Mouse (Mus musculus) forebrain, embryonic 11.5 days (tissue): ENCODE measurements around the gene Vps37b. TPM values are rescaled to one million over a fixed set of nuclear protein-coding genes. Genes with fewer than 3 reads are reported as not detected.

Experiments
- ATAC-seq: fragments of 200-750 bp; cut with Nextera tagmentation; replicated peaks from 2 replicates; pipeline ENCODE4 v1.8.0; 2017; ENCODE audit warnings: moderate TSS enrichment; ENCODE audit not compliant: low FRiP score
- DNase-seq: peaks from one replicate; pipeline ENCODE4 v3.0.0-alpha.2; 2017; ENCODE audit warnings: low spot score
- H3K27ac ChIP-seq: fragments of 300-500 bp; sonication (generic); 2 replicates; pipeline ENCODE4 v1.5.1; 2014; ENCODE audit warnings: low read depth, low read length
- H3K27me3 ChIP-seq: fragments of 300-500 bp; sonication (generic); 2 replicates; pipeline ENCODE4 v1.6.1; 2014; ENCODE audit warnings: mild to moderate bottlenecking, low read length, mixed read lengths; ENCODE audit not compliant: control insufficient read depth, insufficient read depth
- H3K36me3 ChIP-seq: fragments of 300-500 bp; sonication (generic); 2 replicates; pipeline ENCODE4 v1.6.1; 2014; ENCODE audit warnings: mild to moderate bottlenecking, low read length, moderate library complexity, mixed read lengths; ENCODE audit not compliant: control insufficient read depth, insufficient read depth
- H3K4me1 ChIP-seq: fragments of 300-500 bp; sonication (generic); replicated peaks from 2 replicates; pipeline ENCODE4 v1.6.1; 2014; ENCODE audit warnings: low read length, mixed read lengths; ENCODE audit not compliant: control insufficient read depth, insufficient read depth
- H3K4me2 ChIP-seq: fragments of 300-500 bp; sonication (generic); 2 replicates; pipeline ENCODE4 v1.6.1; 2014; ENCODE audit warnings: low read depth, mild to moderate bottlenecking, low read length, moderate library complexity, mixed read lengths; ENCODE audit not compliant: severe bottlenecking
- H3K4me3 ChIP-seq: fragments of 300-500 bp; sonication (generic); 2 replicates; pipeline ENCODE4 v1.5.1; 2014; ENCODE audit warnings: low read depth, low read length
- H3K9ac ChIP-seq: fragments of 300-500 bp; sonication (generic); 2 replicates; pipeline ENCODE4 v1.6.1; 2014; ENCODE audit warnings: low read length
- H3K9me3 ChIP-seq: fragments of 300-500 bp; sonication (generic); 2 replicates; pipeline ENCODE4 v1.6.1; 2016; ENCODE audit warnings: low read length, mixed read lengths; ENCODE audit not compliant: control insufficient read depth
- WGBS: fragments of 180-500 bp; shearing (Covaris S2); extraction: QIAGEN DNeasy Blood & Tissue Kit; methylation state at CpG from one replicate; pipeline ENCODE4 v1.1.7; 2014; 5-methylcytosine and 5-hydroxymethylcytosine counted together
- polyA plus RNA-seq: library from polyadenylated mRNA; unstranded; fragments of >200 nt; fragmentation: Nextera tagmentation; extraction: Ambion mirVana; gene quantifications from 2 replicates; pipeline ENCODE4 v1.2.1, GENCODE M21; 2014

The Vps37b gene
- polyA plus RNA-seq, 1 experiment from 2014 or later = 60.2 TPM

GRCm38 (mm10) chr5:124051899-124052491 lies 19.9 kb upstream of the Vps37b start:
- Histone ChIP-seq H3K4me1 (0 out of 2 replicates have a peak, but pooled peaks cover 2% of the 10 kb centered on the region), H3K27ac (no peak overlapping the region), H3K4me3 (no peak overlapping the region), H3K4me2 (no peak overlapping the region), H3K9me3 (no peaks in the 10 kb centered on the region), H3K27me3 (no peaks in the 10 kb centered on the region), H3K9ac (no peak overlapping the region), H3K36me3 (no peaks in the 10 kb centered on the region)
- ATAC-seq (no peak; the same call in 1 of the 2 replicates), DNase-seq (no peak)
- 85% methylated on average over 11 of the region's 11 CpGs for WGBS

DNA sequence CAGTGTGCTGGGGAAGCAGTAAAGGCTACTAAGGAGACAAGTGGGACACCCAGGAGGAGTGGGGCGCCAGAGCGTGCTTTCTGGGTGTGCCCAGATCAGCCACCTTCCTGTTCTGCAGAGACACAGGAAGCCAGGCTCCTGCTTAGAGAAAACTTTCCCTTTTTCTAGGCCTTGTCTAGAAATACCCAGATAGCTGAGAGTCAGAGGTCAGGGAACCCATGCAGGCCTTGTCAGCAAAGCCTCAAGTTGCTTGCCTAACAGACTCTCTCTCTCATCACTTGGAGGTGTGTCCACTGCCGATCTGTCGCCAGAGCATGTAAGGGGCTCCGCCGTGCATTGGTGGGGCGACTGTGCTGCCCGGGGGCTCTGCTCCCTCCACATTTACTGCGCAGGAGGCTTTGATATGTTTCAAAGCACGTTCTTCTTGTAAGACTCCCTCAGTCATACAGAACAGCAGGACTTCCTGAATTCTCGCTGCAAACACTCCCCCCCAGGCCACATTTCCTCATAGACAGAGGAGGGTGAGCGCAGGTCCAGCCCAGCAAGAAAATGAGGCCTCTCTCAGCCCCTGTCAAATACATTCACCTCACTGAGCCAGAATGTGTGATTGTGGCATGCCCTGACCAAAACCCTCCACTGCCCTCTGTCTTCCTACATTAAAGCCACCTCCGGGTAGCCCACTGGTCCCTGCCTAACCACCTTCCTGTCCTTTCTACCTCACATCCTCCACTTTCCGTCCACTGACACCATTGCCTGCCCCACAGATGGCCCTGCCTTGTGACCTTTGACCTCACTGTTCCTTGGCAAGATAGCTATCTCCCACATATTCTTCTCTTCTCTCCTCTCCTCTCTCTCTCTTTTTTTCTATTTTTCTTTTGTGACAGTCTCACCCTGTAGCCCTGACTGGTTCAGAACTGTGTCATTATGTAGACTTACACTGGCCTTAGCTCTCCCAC lies 18.3 kb upstream of the Vps37b start:
- H3K27me3 ChIP-seq = no peaks in the 10 kb centered on the region
- WGBS = 67% methylated on average over 14 of the region's 14 CpGs

DNA sequence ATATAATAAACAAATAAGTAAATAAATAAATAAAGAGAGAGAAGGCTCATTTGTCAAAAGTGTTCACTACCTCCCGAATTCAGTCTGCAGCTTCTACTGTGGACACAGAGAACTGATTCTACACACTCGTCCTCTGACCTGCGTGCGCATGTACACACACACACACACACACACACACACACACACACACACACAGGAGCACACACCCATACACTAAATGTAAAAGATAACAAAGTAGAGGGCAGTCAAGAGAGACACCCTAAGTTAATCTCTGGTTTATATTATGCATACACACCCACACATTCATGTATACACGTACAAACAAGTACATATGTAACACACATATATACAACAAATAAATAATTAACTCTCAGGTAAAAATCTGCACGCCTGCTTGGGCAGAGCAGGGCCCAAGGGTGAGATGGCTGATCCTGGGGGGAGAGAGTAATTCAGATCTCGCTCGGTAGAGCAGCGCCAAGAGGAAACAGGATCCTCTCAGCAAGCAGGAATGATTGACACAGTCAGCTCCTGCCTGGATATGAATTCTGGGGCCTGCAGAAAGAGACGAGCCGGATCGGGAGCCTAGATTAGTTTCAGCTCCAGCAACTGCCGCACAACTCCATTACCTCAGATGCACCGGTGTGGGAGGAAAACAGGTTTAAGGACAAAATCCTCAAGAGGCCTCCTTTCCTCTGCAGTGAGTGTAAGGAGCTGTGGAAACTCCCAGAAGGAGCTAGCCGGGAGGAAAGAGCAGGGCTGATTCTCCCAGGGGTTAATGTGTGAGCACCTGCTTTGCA lies 17.4 kb upstream of the Vps37b start:
- WGBS = 76% methylated on average over 15 of the region's 15 CpGs
- Histone ChIP-seq H3K27ac (0 out of 2 replicates have a peak overlapping the region, but pooled peaks have one; percentile 26), H3K4me2 (no peak overlapping the region), H3K36me3 (no peaks in the 10 kb centered on the region), H3K4me1 (0 out of 2 replicates have a peak, but pooled peaks cover 2% of the 10 kb centered on the region), H3K9ac (0 out of 2 replicates have a peak overlapping the region, but pooled peaks have one; percentile 20), H3K27me3 (no peaks in the 10 kb centered on the region), H3K9me3 (no peaks in the 10 kb centered on the region), H3K4me3 (no peak overlapping the region)
- DNase-seq (no peak), ATAC-seq (no peak)

More for the DNA sequence above, 18.3 kb upstream of the Vps37b start:
- no peaks in the 10 kb centered on the region for H3K36me3 ChIP-seq
- DNase-seq (no peak), ATAC-seq (no peak)
- H3K4me2 ChIP-seq = no peak overlapping the region
- no peak overlapping the region for H3K4me3 ChIP-seq
- H3K9ac ChIP-seq = no peak overlapping the region
- H3K4me1 ChIP-seq = 0 out of 2 replicates have a peak, but pooled peaks cover 2% of the 10 kb centered on the region
- no peaks in the 10 kb centered on the region for H3K9me3 ChIP-seq
- 0 out of 2 replicates have a peak overlapping the region, but pooled peaks have one; percentile 26 for H3K27ac ChIP-seq

DNA sequence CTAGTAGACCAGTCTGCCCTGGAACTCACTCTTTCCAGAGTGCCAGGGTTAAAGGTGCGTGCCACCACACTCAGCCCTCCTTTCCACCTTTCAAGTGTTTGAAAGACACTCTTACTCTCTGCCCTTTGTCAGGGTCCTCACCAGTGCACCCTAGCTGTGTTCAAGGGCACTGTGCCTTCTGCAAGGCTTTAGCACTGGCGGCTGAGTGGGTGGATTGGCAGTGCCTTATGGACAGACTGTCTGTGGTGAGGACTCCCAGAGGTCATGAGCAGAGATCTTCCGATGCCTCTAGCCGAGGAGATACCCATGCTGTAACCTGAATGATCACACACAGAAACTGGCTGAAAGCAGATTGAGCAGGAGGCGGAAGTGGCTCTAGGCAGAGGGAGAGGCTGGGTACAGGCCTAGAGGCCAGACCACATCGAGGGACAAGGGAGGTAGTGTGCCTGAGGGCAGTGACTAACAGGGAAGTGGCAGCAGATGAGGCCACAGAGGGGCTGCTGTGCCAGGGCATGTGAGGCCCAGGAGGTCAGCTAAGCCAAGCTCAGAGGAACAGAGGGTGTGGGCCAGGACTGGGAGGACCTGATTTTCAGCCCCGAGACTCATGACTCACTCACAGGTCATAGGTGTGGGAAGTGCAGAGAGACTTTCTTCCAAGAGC lies 14.8 kb upstream of the Vps37b start:
- Histone ChIP-seq H3K27me3 (no peaks in the 10 kb centered on the region), H3K4me3 (no peak overlapping the region), H3K4me1 (peaks cover 8% of the 10 kb centered on the region; the same call in 1 of the 2 replicates), H3K36me3 (no peaks in the 10 kb centered on the region), H3K4me2 (no peak overlapping the region), H3K27ac (no peak overlapping the region), H3K9me3 (no peaks in the 10 kb centered on the region), H3K9ac (no peak overlapping the region)
- no peak for ATAC-seq
- no peak for DNase-seq
- WGBS = 84% methylated on average over 7 of the region's 7 CpGs

DNA sequence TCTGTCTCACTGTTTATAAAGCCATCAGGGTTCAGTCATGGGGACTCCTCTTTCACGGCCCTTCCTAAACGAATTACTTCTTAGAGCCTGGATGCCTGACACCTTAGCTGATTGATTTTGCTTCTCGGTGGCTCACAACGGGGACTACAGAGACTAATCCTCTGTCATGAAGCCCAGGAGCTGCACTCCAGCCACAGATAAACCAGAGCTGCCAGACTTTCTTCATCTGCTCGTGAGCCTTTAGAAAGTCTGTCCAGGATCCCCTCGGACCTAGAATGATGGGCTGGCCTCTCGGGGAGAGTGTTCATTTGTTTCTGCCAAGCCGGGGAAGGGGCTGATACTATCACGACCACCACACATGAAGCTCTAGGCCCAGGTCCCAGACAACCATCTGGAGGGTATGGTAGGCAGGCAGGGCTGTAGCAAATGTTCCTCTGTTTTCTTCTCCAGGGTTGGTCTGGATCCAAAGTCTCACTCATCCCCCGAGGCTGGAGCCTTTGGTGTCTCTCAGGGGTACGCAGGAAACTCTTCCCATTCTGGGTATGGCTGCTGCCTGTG lies 13.5 kb upstream of the Vps37b start:
- Histone ChIP-seq H3K4me3 (no peak overlapping the region), H3K4me2 (no peak overlapping the region), H3K27me3 (no peaks in the 10 kb centered on the region), H3K27ac (no peak overlapping the region), H3K9me3 (no peaks in the 10 kb centered on the region), H3K36me3 (no peaks in the 10 kb centered on the region), H3K4me1 (peaks cover 8% of the 10 kb centered on the region; the same call in 1 of the 2 replicates), H3K9ac (no peak overlapping the region)
- WGBS = 45% methylated on average over 11 of the region's 11 CpGs
- DNase-seq = no peak
- no peak for ATAC-seq

GRCm38 (mm10) chr5:124043999-124044398 lies 11.9 kb upstream of the Vps37b start:
- Histone ChIP-seq H3K27me3 (no peaks in the 10 kb centered on the region), H3K9ac (0 out of 2 replicates have a peak overlapping the region, but pooled peaks have one; percentile 32), H3K27ac (peak overlapping the region; percentile 84), H3K4me3 (no peak overlapping the region), H3K9me3 (no peaks in the 10 kb centered on the region), H3K4me1 (peaks cover 6% of the 10 kb centered on the region; the same call in 1 of the 2 replicates), H3K36me3 (no peaks in the 10 kb centered on the region), H3K4me2 (no peak overlapping the region)
- WGBS = 77% methylated on average over 5 of the region's 5 CpGs
- DNase-seq = no peak
- ATAC-seq = no peak

GRCm38 (mm10) chr5:124043212-124043978 lies 11.3 kb upstream of the Vps37b start:
- Histone ChIP-seq H3K4me3 (no peak overlapping the region), H3K9me3 (no peaks in the 10 kb centered on the region), H3K36me3 (no peaks in the 10 kb centered on the region), H3K4me2 (no peak overlapping the region), H3K27me3 (no peaks in the 10 kb centered on the region), H3K27ac (peak overlapping the region; percentile 84), H3K4me1 (peaks cover 6% of the 10 kb centered on the region; the same call in 1 of the 2 replicates), H3K9ac (peak overlapping the region; percentile 32; the same call in 1 of the 2 replicates)
- peak; percentile 79 for DNase-seq
- WGBS = 18% methylated on average over 10 of the region's 10 CpGs
- peak; percentile 83 for ATAC-seq
